Mouse (Mus musculus) G1E-ER4 (cell line): ENCODE measurements around the gene Rbms3. TPM values are rescaled to one million over a fixed set of nuclear protein-coding genes. Genes with fewer than 3 reads are reported as not detected.

Experiments
- GATA1 ChIP-seq: IDR thresholded peaks from one replicate; pipeline ENCODE4 v1.8.0; 2012; ENCODE audit warnings: low read length, inconsistent platforms
- polyA plus RNA-seq: library from polyadenylated mRNA; stranded (reverse); fragments of >175 nt; gene quantifications from 2 replicates; pipeline ENCODE4 v1.2.3, GENCODE M21; 2012

The Rbms3 gene
- polyA plus RNA-seq, 1 experiment = not detected

DNA sequence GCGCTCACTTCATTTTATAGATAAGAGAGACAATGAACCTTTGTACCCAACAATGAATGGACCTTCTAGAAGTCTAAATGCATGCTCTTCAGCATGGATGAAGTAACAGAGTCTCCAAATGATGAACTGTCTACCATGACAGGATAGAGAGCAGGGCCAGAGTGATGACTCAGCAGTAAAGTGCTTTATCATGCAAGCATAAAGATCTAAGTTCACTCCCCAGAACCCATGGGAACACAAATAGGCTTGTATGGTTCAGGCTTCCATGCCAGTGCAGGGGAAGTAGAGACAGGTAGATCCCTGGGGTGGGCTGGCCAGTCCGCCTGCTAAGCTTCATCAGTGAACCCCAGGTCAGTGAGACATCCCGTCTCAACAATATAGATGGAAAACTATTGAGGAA is 489.7 kb downstream of the Rbms3 start:
- TF ChIP-seq GATA1 = no peak

DNA sequence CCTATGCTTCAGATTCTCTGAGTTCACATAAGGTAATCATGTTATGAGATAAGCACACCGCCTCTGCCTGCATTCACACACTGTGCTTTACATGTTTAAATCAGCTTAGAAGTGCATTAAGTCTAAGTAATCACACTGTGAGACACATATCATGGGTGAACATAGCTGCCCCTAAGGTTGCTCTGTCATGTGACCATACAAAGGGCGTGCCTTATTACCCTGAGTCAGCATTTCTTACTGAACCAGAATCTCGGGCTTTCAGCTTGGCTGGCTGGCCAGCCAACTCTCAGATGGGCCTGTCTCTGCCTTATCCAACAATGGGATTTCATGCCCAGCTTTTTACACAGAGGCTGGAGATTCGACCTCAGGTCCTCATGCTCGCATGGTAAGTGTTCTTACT is 493.3 kb downstream of the Rbms3 start:
- TF ChIP-seq GATA1 = no peak

DNA sequence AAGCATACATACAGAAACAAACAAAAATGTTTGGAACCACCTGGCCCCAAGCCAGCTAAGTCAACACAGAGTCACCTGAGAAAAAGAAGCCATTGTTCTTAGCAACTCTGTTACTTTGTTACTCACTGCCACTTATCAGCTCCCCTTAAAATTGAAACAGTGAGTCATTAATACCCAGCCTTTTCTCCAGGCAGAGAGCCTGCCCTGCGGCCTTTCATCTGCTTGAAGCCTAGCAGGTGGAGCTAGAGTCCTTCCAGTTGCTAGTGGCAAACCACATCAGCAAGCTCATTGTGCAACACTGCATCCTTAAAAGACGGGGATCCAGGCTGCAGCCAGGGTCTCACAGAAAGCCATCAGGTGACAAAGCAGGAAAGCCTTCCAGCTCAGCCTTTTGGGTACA is 495.7 kb downstream of the Rbms3 start:
- TF ChIP-seq GATA1 = no peak

GRCm38 (mm10) chr9:117126816-117127215 is 502.9 kb downstream of the Rbms3 start:
- no peak for TF ChIP-seq GATA1

DNA sequence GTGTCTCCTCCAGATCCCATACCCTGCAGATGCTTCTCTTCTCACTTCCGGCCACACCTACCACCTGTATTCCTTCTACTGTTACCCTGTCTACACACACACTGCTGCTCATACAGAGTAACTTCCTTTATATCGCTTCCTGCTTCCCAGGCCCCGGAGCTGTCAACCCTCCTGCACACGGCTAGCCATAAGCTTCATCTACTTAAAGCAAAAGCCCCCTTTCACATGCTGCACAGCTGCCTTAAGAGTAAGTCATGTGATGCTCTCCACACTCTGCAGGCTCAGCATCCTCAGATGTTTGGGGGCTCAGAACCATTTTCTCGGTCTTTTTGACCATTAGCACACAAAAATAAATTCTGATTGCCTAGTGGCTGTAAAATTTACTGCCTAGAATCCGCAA is 503.9 kb downstream of the Rbms3 start:
- no peak for TF ChIP-seq GATA1

DNA sequence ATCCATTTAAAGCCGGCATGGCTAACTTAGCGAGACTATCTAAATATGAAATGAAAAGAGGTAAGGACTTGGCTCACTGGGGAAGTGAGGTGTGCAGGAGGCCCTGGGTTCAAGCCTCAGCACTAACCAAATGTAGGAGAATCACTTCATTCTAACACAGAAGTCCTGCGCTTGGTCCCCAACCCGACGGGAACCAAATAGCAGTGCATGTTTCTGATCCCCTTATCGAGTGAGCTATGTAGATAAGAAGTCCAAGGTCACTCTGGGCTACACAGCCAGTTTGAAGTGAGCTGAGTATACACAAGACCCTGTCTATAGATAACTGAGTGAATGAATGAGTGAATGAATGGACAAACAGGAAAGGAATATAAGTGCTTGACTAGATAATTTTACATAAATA is 508.1 kb downstream of the Rbms3 start:
- no peak for TF ChIP-seq GATA1

- TF ChIP-seq GATA1 = no peak
Measured at GRCm38 (mm10) chr9:117117181-117117729, 512.5 kb downstream of the Rbms3 start.

GRCm38 (mm10) chr9:117115609-117116008 is 514.1 kb downstream of the Rbms3 start:
- TF ChIP-seq GATA1 = no peak

DNA sequence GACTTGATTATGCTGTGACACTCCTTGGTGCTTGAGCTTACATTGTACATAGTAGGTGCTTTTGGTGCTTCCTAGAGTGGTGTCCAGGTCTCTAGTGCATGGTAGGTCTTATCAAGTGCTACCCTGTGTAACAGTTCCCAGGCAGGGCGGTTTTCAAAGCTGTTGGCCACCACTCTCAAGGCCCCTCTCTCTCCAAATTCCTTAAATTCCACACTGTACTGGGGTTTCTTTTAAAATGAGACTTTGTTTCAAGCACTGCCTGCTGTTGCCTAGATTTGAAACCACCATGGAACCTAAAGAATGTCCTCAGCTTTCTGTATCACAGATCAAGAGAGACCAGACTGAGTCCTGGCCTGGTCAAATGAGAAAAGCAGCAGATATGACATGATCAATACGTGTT is 516.1 kb downstream of the Rbms3 start:
- TF ChIP-seq GATA1 = no peak

GRCm38 (mm10) chr9:117107926-117108325 is 521.8 kb downstream of the Rbms3 start:
- TF ChIP-seq GATA1 = no peak

GRCm38 (mm10) chr9:117102198-117102930 is 527.3 kb downstream of the Rbms3 start:
- TF ChIP-seq GATA1 = no peak

GRCm38 (mm10) chr9:117100181-117100580 is 529.5 kb downstream of the Rbms3 start:
- TF ChIP-seq GATA1 = no peak

GRCm38 (mm10) chr9:117093551-117093950 is 536.2 kb downstream of the Rbms3 start:
- TF ChIP-seq GATA1 = no peak

DNA sequence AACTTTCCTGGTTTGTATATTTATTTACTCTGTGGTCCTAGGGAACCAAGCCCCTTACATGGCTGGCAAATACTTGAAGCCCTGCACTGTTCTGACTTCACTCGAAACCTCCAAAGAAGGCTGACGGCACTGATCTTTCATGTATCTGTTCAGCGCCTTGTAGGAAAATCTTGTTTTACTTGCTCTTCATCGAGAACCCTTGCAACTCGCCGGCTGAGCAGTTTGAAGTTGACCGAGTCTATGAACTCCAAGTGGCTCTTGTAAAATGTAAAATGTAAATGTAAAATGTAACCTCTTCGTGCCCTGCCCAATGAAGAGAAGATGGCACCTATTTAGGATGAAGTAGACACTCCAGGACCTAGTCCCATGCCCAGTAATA is 537.5 kb downstream of the Rbms3 start:
- no peak for TF ChIP-seq GATA1

- TF ChIP-seq GATA1 = no peak
Measured at GRCm38 (mm10) chr9:117091253-117092176, 538.2 kb downstream of the Rbms3 start.

GRCm38 (mm10) chr9:117089409-117090147 is 540.1 kb downstream of the Rbms3 start:
- TF ChIP-seq GATA1 = no peak
